Mouse (Mus musculus) CD4-positive, CD25-positive, alpha-beta regulatory T cell, adult 9 weeks (primary cell): ENCODE data around the gene Lrrc3c. TPM values are rescaled to one million over a fixed set of nuclear protein-coding genes. Genes with fewer than 3 reads are reported as not detected.

Experiments
- polyA plus RNA-seq: library from polyadenylated mRNA; unstranded; fragments of 100-300 nt; shearing (Covaris generic); gene quantifications from one replicate; pipeline ENCODE4 v1.2.1, GENCODE M21; 2017

The Lrrc3c gene
- polyA plus RNA-seq = not detected

DNA sequence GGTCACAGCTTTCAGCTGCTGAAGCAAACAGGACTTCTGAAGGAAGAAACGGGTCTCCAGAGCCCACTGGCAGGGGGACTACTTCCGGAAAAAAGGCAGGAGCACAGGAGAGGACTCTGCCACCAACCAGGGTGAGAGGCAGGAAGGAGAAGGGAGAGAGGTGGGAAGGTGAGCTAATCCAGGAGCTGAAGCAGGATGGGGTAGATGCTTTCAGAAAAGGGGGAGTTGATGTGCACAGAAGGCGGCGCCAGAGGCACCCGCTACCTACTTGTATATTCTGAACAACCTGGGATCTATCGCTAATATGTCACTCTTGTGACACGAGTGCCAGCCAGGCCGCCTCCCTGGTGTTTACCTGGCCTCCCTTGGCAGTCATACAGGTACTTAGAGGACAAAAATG, at the start of gene Lrrc3c:
Gene Lrrc3c (plus strand): TSS at position 301 of the 400 bp plus-strand sequence.

DNA sequence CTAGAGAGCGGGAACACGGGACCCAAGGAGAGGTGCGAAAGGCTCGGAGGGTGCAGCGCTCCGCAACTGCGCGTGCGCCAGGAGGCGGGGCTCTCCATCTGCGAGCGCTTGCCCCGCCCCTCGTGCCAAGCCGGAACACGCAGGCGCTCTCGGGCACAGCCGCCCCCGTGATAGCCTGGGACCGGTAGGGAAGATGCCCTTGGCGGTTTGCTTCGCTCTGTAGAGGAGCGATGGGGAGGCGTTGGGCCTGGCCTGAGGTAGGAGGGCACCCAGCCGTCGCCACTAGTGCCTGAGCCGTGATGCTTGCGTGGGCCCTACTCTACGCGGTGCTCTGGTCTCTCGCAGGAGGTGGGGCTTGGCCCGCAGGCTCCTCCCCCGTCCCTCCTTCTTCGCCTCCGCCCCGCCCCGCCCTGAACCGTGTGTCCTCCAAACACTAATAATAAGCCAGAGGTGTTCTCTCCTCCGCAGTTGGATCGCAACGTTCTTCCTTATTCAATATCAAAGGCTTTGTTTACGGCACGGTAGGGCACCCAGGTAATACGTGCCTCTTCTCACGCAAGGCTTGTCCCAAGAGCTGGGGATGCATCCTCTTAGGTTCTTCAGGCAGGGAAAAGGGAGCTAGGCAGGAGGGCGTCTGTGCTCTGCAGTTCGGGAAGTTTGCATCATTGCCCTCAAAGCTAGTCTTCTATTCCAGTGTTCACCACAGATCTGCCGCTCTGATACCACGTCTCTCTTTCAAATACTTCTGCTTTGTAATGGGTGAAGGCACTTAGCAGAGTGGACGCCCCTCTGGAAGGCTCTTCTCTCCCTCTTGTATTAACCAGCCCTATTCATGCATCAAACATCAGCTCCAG, 46.9 kb upstream of the Lrrc3c start, which contains the start of gene Zpbp2:
Gene Zpbp2 (plus strand): TSS at position 123 of the 854 bp plus-strand sequence.

DNA sequence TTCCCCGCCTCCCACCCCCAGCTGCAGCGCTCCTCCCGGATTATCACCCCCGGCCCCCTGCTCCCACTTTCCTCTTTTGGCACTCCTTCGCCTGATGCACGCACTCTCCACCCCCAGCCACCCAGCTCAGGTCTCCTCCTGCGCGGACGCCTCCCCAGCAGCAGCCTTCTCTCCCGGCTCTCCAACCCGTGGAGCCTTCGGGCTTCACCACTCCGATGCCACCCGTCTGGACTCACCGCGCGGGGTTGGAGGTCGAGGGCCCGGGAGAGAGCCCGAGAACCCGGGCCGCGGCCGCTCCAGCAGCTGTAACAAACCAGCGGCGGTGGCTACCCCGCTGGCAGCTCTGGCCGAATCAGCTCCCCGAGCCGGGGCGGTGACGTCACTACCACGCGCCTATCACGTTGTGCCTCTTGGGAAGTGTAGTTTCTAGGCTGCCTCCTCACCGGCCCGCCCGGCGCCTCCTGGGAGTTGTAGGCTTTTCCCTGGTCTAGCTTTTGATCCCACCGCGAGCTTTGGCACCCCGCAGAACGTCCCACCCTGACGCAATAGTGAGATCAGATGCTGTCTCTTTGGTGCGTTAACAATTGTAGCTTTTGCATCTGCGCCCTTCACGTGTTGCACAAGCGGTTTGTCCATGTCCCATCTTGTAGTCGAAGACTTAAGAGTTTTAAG, 11.1 kb upstream of the Lrrc3c start, which contains the start of gene Ormdl3:
Gene Ormdl3 (minus strand): TSS at position 477 of the 672 bp plus-strand sequence.

DNA sequence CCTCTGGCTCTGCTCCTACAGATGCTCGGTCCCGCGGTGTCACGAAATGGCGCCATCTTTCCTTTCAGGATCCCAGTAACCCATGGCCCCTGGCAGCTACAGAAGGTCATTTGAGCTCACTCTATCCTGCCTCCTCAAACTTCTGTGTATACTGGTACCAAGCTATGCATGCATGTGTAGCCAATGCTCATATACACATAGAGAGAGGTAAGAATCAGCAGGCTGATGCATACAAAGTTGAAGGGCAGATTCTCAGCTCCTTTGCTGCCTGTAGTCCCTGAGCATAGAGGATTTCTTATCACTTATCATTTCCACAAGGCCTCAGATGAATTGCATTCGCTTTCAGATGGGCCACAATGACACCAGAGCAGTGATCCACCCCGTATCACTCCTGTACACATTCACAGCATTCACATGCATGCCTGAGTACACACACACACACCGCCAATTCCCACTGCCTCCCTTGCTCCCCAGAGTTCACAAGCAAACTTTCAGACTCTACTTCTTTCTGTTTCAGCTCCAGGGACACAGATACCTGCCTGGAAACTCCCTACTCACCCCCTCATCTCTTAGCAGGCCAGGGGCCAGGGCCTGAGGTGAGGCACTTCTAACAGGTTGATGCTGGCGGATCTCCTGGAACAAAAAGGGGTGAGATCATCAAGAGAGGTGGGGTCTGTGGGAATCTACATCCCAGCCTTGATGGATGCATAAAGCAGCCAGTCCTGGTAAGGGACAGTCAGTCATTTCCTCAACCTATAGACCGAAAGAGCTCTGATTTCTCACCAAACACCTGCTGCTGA, 27.7 kb downstream of the Lrrc3c start, which contains the start of the genes Gm12355 and Gsdma3:
Gene Gm12355 (minus strand): TSS at position 51 of the 800 bp plus-strand sequence.
Gene Gsdma3 (plus strand): TSS at position 750 of the 800 bp plus-strand sequence.

DNA sequence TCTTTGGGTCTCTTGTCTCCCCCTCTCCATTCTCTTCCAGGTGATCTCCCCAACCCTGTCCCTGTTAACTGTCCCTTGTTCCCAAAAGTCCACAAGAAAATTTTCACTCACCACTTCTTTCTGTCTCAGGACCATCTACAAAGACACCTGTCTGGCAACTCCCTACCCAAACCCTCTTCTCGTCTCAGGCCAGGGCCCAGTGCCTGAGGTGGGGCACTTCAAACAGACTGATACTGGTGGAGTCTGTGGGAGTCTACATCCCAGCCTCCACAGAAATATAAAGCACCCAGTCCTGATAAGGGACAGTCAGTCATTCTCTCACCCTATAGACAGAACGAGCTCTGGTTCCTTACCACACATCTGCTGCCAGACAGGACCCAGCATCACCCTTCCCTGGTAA, 48.4 kb downstream of the Lrrc3c start, which contains the start of gene Gsdma2:
Gene Gsdma2 (plus strand): TSS at position 301 of the 400 bp plus-strand sequence.

Other genes with a start within 250 kb of the Lrrc3c start
- gene Ppp1r1b, start 249.9 kb upstream of the Lrrc3c start, polyA plus RNA-seq = not detected
- gene Stard3, start 239.9 kb upstream of the Lrrc3c start, polyA plus RNA-seq = 78.8 TPM
- gene Tcap, start 214.5 kb upstream of the Lrrc3c start, polyA plus RNA-seq = not detected
- gene Pnmt, start 211.8 kb upstream of the Lrrc3c start, polyA plus RNA-seq = not detected
- 15.1 TPM for gene Pgap3, start 197.8 kb upstream of the Lrrc3c start, polyA plus RNA-seq
- gene Erbb2, start 185.8 kb upstream of the Lrrc3c start, polyA plus RNA-seq = 0.32 TPM
- gene Mien1, start 159.3 kb upstream of the Lrrc3c start, polyA plus RNA-seq = 204 TPM
- 6.2 TPM for gene Grb7, start 151.9 kb upstream of the Lrrc3c start, polyA plus RNA-seq
- 58.0 TPM for gene Ikzf3, start 52.3 kb upstream of the Lrrc3c start, polyA plus RNA-seq
- gene Zpbp2, start 47.2 kb upstream of the Lrrc3c start, polyA plus RNA-seq = 5.6 TPM
- 90.2 TPM for gene Ormdl3, start 10.9 kb upstream of the Lrrc3c start, polyA plus RNA-seq
- gene Gm12355, start 27.4 kb downstream of the Lrrc3c start, polyA plus RNA-seq = 4.6 TPM
- not detected for gene Gsdma3, start 28.1 kb downstream of the Lrrc3c start, polyA plus RNA-seq
- gene Gsdma2, start 48.5 kb downstream of the Lrrc3c start, polyA plus RNA-seq = not detected
- gene Gsdma, start 66.1 kb downstream of the Lrrc3c start, polyA plus RNA-seq = not detected
- gene Psmd3, start 84.3 kb downstream of the Lrrc3c start, polyA plus RNA-seq = 60.8 TPM
- gene Csf3, start 103.0 kb downstream of the Lrrc3c start, polyA plus RNA-seq = not detected
- gene Med24, start 131.1 kb downstream of the Lrrc3c start, polyA plus RNA-seq = 64.9 TPM
- gene Thra, start 142.3 kb downstream of the Lrrc3c start, polyA plus RNA-seq = 6.6 TPM
- gene Nr1d1, start 177.0 kb downstream of the Lrrc3c start, polyA plus RNA-seq = 11.5 TPM
- 10.9 TPM for gene Msl1, start 197.2 kb downstream of the Lrrc3c start, polyA plus RNA-seq
- 10.2 TPM for gene Casc3, start 206.6 kb downstream of the Lrrc3c start, polyA plus RNA-seq
- gene Rapgefl1, start 238.5 kb downstream of the Lrrc3c start, polyA plus RNA-seq = 0.35 TPM